Mouse (Mus musculus) T-helper 1 cell (primary cell): ENCODE measurements around the gene Arhgap20.

Experiments used
- in situ Hi-C: fragments of 300-600 bp; cut with MboI, MseI; formaldehyde crosslinking; loops from one replicate; pipeline ENCODE4 v1.15.1; 2025; ENCODE audit warnings: high pct_unique_total_duplicates

The Arhgap20 gene

DNA sequence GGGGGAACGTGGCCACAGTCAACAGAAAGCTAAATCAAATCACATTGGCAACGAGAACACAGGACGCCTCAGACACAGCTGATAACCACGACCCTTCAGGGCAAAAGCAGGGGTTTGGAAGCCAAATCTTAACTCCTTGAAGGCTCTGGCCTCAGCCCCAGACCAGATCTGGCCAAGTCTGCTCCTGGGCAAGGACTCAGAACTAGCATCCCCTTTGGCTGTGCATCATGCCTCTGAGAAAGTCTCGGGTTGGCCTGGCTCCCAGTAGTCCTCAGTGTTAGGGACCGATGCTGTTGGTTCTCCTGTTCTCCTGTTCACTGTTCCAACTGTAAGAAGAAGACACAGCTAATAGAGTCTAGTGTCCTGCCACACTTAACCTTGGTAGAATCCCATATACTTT lies 30.1 kb downstream of the Arhgap20 start:
- in situ Hi-C loops = no loop called here

DNA sequence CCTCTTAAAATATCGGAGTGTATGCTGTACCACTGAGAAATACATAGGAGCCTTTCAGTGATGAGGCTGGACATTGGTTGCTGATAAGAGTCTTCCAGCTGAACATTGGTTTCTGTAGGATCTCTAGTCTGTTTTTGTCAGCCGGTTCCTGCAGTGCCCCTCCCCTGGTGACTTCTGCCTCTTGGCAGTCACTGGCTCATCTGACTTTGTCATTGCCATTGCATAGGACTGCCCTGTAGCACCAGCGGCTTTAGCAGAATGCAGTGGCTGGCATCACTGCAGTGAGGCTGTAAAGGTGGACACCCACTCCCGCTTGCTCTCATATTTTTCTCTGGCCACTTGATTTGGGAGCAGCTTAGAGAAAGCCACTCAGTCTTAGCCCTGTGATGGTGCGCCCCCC lies 33.1 kb downstream of the Arhgap20 start:
- in situ Hi-C loops = no loop called here

DNA sequence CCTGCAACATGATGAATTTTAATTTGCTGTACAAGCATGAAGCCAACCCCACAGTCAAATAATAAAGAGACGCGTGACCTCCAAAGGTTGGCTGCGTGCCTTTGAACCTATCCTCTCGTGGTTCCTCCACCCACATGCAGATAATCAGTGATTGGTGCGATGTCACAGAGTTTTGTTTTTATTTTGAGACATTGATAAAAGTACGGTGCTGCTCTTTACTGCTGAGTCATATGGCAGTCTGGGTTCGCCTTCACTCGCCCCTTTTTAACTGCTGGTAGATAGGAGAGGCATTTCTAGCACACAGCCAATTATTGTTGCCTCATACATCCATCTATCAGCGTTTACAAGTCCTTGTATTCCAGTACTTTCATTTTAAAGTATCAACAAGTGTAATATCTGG lies 34.0 kb downstream of the Arhgap20 start:
- in situ Hi-C loops = no loop called here

DNA sequence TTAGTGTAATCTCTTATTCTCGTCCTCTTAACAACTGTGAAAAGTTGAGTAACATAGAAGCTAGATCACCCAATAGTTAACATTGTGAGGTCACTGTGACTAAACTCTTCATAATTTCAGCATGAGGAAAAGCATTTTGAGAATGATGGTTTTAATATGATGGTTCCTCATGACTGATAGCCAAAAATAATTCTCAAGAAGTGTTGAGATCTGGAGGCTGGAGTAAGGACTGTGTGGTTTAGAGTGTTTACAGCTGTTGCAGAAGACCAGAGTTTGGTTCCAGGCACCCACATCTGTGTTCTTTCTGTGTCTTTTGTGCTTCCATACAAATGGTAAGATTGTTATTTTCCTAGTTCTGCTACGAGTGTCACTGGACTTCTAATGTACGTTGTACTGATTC lies 42.1 kb downstream of the Arhgap20 start:
- in situ Hi-C loops = no loop called here

DNA sequence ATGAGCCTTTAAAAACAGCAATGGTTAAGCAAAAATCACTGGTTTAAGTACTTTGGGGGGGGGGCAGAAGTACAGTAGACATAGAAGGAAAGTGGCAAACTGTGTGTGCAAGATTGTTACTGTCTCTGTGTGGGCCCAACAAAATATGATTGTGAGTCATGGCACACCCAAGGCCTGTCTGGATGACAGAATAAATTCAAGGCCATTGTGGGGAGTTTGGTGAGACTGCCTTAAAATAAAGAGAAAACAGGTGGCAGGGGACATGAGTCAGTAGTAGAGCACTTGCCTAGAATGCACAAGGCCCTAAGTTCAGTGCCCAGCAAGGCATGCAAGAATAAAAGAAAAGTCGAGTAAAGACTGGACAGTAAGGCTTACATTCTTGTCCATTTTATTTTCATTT lies 47.8 kb downstream of the Arhgap20 start:
- in situ Hi-C loops = no loop called here

DNA sequence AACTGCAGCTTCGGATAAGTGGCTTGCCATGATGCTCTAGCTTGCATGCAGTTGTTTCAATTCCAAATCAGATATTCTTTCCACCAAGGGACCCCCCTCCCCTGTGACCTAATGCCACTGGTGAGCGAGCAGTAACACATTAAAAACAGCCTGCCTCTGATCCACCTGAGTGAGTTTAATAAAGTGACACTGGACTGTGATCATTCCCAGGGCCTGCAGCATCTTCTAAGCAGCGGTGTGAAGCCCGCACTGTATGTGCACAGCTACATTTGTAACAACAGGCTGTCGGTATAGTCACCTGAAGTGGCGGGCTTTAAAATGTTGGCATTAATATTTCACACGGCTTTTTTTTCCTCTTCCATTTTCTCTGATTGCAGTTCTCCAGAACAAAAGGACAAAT lies 59.4 kb downstream of the Arhgap20 start:
- in situ Hi-C loops = no loop called here

DNA sequence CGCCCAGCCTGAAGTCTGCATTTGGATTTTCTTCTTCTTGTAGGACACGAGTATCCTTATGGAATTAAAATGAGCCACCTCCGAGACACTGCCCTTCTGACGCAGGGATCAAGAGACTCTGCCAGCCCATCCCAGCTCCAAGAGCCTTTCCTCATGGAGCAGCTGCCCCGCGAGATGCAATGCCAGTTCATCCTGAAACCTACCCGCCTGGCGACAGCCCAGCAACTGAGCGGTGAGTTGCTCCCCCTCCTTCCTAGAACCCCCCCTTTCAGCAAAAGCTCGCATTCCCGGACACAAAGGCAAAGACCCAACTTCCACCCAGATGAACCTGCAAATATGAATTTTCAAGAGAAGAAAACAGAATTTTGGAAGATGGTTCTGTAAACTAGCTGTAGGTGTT lies 66.5 kb downstream of the Arhgap20 start:
- in situ Hi-C loops = no loop called here

DNA sequence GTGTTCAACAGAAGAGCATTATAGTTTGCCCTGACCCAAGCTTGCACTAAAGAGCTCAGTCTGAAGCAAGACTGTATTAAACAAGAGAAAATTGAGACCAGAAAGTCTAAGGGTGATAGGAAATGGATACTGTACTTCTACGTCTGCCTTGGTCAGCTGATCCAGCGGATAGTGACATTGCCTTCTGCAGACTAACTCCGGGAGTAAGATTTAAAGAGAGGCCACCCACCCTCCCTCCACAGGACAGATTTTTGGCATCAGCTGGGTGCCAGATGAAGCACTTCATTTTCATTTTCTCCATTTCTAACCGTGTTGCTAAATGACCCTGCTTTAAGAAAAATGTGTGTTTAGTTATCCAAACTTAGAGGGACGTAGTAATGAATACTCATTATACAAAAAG lies 67.2 kb downstream of the Arhgap20 start:
- in situ Hi-C loops = no loop called here

DNA sequence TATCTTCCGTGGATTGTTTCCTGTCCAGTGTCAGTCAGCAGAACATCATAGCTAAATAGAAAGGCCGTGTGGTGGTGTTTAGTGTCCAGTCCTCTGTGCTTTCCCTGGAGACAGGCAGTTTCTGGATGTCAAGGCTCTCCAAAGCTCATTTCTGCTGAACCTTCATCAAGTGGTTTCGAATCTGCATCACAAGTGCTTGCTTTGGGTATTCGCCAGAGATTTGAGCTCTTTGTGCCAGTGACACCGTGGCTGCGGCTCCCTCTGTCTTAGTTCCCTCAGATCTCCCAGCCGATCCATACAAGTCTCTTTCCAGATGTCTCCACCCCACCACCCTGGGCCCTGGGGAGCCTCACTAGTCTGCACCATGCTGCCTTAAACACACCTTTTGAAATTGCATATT lies 72.6 kb downstream of the Arhgap20 start:
- in situ Hi-C loops = no loop called here

DNA sequence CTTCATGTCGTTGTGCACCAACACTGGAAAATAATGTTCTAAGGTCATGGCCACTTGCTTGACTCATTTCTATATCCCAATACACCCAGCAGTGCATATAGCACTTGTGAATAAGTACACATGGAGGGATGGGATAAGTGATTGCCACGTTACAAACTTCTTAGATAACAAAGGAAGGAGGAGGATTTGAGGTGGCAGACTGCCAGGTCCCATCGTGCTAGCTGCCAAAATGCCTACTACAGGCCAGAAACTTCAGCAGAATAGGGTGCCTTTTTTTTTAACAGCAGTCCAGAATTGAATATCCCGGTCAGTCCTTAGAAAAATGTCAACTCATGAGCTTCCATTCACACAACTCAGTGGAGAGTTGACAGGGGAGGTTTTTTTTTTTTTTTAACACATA lies 78.1 kb downstream of the Arhgap20 start:
- in situ Hi-C loops = no loop called here

DNA sequence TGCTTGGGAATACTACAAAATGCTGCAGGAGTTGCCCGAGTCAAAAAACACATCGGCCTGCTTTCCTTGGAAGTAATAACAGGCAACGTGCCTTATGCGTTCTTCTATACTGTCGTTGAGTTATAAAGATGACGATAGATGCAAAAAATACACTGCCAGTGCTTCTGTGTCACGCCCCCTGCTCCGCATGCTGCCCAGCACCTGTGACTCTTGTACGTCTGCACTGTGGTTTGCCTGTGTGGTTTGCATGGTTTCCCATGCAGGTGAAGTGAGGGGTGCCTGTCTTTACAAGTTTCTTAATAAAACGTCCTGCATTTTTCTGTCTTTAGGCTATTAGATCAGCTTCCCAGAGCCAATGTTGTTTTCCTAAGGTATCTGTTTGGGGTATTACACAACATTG lies 80.7 kb downstream of the Arhgap20 start:
- in situ Hi-C loops = no loop called here

DNA sequence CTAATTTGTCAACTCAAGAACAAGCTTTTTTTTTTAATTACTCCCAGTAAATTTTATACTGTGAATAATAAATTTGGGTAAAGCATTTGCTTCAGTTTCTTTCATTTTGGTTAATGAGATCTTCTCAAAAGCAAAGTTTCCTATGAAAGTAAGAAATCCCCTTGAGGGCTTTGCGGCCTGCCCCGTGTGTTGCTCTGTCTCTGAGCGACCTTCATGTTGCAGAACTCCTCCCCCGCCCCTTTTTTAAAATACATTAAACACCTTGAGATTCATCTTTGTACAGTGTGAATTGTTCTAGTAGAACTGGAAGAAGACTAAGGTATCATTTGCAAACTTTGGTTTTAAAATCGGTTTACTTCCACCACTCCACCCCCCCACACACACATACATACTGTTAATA lies 88.6 kb downstream of the Arhgap20 start:
- in situ Hi-C loops = no loop called here

DNA sequence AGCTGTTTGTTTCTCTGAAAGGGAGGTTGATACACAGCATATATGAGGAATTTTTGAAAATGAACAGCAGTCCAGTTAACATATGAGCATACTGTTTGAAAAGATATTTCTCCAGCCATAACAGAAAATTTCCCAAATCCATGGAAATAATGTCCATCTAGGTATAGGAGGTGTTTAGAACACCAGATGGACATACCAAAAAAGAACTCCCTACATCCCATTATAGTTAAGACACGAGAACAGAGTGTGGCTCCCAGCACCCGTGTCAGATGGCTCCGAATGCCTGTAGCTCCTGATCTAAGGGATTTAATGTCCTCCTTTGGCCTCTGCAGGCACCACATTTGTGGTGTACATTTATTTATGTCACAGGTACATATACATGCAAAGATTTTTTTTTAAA lies 99.1 kb downstream of the Arhgap20 start:
- in situ Hi-C loops = no loop called here

DNA sequence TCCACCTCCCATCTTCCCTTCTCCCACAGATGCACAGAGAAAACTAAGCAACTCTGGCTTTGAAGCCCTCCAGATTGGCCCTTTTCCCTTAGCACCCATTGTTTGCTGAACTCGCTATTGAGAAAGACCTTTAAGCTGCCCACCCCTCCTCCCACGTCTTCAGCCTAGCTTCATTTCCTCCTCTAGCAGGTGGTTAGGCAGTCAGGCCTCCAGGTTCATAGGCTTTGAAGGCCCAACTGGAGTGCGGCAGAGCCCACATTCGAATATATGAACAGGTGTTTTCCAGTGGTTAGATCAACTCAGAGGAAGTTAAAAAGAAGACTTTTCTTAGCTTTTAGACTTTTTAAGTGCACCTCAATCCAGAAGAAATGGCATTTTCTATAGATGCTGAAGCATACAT lies 101.5 kb downstream of the Arhgap20 start:
- in situ Hi-C loops = no loop called here

DNA sequence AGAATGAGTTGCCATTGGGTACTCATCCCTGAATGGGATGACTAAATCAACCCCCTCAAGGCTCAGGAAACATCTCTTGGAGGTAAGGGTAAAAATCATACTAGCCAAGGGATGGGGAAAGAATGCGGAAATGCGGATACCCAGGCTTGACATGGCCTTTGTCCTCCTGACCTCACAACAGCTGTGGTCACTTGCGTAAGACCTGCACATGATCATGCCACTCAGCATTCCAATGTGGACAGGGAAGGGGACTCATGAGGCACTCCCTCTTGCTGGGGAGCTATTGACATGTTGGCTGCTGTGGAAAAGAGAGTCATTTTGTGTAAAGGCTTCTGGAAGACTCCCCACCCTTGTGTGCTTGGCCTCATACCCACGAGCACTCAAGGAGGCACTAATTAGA lies 103.9 kb downstream of the Arhgap20 start:
- in situ Hi-C loops = no loop called here

DNA sequence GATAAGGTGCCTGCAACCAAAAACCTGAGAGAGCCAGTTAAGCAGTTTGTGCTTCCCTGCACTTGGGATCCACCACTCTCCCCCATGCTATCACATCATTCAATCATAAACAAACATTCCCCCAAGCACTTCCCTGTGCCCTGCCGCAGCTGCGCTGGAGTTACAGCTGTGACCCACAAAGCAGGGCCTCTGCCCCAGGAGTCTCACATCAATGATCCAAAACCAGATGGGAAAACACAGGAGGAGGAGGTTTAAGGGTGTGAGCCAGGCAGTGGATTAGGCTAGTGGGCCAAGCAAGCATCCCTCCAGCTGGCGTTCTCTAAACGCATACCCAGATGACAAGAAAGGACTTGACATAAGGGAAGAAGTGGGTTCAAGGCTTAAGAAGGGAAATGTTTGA lies 109.2 kb downstream of the Arhgap20 start:
- in situ Hi-C loops = no loop called here

DNA sequence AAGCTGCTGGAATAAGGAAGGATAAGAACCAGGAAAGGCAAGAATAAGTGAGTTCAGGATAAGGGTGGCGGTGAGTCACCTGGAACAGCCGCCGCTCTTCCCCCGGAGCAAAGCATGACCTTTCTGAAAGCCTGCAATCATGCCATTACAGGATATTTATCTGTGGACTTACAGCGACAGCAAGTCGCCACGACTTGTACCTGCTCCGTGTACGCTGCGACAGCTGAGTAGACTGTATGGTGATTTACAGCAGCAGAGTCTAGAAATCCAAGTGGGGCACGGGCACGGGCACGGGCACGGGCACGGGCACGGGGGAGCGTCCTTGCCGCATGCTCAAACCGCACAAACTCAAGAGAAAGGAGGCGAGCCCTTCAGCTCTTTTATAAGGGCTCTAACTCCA lies 110.4 kb downstream of the Arhgap20 start:
- in situ Hi-C loops = no loop called here

DNA sequence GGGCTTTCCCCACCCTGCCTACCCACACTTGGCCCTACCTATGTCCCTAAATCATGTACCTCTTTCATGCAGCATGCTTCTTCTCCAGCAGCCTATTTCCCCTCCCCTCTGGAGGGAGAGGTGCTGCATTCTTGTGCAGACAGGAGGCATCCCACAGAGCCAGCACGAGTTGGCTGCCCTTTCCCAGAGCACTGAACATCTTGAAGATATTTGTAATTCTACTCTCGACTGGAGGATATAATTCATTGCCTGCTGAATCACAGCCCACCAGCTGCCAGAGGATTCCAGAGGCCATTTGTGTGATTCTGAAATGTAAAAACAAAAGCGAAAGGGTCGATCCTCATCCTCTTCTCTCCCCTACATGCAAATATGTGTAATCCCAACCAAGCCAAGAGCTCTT lies 116.2 kb downstream of the Arhgap20 start:
- in situ Hi-C loops = loop anchor here (5.0 kb wide), 1 partner anchor 79 kb away; no protein-coding TSS in a partner anchor

DNA sequence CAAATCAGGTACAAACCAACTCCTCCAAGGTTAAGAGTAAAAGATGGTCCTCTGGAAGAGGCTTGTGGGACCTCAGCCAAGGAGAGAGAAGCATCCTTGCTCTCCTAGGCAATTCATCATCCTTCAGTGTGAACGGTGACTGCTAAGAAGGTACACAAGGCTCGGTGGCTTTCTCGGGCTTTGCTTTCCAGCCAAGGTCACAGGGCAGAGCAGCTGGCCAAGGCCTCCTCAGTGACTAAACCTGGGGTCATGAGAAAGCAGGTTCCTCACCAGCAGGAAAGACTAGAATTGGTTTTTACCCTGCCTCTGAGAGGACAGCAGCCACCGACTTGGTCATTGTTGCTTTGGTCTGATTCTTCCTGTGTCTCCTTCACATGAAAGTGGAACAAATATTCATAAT lies 116.7 kb downstream of the Arhgap20 start:
- in situ Hi-C loops = loop anchor here (5.0 kb wide), 1 partner anchor 80 kb away; no protein-coding TSS in a partner anchor

DNA sequence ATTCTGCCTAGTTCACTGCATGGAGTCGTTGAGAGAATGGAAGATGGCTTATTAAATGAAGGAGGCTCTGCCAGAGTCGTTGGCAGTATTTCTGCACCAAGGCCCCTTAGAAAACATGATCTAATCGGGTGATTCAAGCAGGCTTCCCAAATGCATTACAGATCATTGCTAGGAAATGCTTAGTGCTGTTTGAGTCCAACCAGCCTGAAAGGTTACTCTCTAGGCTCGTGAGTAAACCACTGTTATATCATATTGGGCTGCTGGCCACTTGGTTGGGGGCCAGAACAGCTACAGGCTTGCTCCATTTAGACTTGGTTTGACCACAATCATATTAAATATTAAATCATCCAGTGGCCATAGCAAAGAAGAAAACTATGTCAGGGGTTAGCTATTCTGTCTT lies 118.2 kb downstream of the Arhgap20 start:
- in situ Hi-C loops = loop anchor here (5.0 kb wide), 1 partner anchor 81 kb away; no protein-coding TSS in a partner anchor

DNA sequence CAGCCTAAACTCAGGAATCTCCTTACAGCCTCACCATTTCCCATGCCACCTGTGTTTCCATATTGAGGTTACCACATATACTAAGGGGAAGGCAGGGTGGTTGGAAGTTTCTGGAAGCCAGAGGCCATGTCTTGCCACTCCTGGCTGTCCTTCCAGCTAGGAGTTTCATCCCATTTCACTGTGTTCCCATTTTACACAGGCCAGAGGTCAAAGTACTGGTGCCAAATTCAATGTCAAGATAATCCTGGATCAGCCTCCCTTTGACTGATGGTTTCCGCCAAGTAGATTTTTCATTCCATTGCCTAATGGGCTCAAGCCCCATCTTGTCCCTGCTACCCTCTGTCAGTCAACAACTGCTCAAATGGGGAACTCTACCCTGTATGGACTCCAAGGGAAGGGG lies 127.8 kb downstream of the Arhgap20 start:
- in situ Hi-C loops = no loop called here
